Mouse (Mus musculus): ENCODE measurements around the gene Zfp580.

- TF ChIP-seq CTCF (IDR thresholded peaks at IDR 0.05; ENCODE audit: low read depth) (no peak), EP300 (optimal IDR thresholded peaks at IDR 0.05) (no peak)
These were observed 32.2 kb downstream of the Zfp580 start for GRCm38 (mm10) chr7:5083325-5084105.
